ENCODE assay signal across 7 mouse cellular contexts in the genomic region with DNA sequence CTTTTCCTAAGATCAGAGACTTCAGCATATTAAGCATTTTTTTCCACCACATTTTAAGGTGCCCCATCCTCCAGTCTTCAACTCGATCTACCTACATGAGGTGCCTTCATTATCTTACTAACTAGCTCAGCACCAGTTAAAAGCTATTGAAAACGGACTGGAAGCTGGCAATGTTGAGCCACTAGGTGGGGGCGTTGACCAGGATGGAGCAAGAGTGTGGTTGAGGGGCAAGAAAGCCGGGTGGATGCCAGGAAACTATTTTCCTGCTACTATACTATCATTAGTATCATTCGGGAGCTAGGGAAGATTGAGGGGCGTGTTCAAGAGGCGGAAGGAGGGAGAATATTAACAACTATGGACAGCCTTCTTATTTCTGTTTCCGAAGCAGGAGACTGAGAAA. TPM values are rescaled to one million over a fixed set of nuclear protein-coding genes. Genes with fewer than 3 reads are reported as not detected.
A peak's percentile ranks its signal among the peaks of the same experiment; 100 is the strongest.
DNase-seq lines count a peak whose midpoint lies in the region; ATAC-seq and TF ChIP-seq lines count a peak whose summit lies in the region.

No protein-coding gene starts in this region.

- no peaks in the 10 kb centered on the region for H3K36me3 ChIP-seq in hindbrain, embryonic 12.5 days
- no peaks in the 10 kb centered on the region for H3K36me3 ChIP-seq in limb, embryonic 12.5 days

- 13% methylated on average over 8 of the region's 8 CpGs for WGBS in hindbrain, embryonic 12.5 days
- WGBS in limb, embryonic 12.5 days: 8% methylated on average over 8 of the region's 8 CpGs

- no peak overlapping the region for H3K9ac ChIP-seq in hindbrain, embryonic 12.5 days
- H3K9ac ChIP-seq in limb, embryonic 12.5 days (replicated peaks): no peak overlapping the region

- DNase-seq in right cerebral cortex, adult 18-20 months: peak; percentile 24
- no peak for DNase-seq in right cerebral cortex, postnatal 36 days (ENCODE audit: low spot score in 2 of 2)
- peak; percentile 70 for DNase-seq in embryo, embryonic 10.5 days (ENCODE audit: low spot score)
- DNase-seq in right cerebral cortex, postnatal 14 days: peak; percentile 33
- no peak for DNase-seq in gastrocnemius, adult 2 months

- intact Hi-C loops in gastrocnemius, adult 2 months (cut with DNase I): no loop called here

- no peak for ATAC-seq in hindbrain, embryonic 12.5 days (ENCODE audit: low FRiP score)
- ATAC-seq in limb, embryonic 12.5 days (ENCODE audit: insufficient number of reproducible peaks, insufficient read depth, low FRiP score, low TSS enrichment, low read depth): no peak

- H3K27ac ChIP-seq in hindbrain, embryonic 12.5 days: no peak overlapping the region
- no peak overlapping the region for H3K27ac ChIP-seq in limb, embryonic 12.5 days
- H3K27ac ChIP-seq in gastrocnemius, adult 2 months: no peak overlapping the region

- H3K4me3 ChIP-seq in hindbrain, embryonic 12.5 days: no peak overlapping the region
- no peak overlapping the region for H3K4me3 ChIP-seq in limb, embryonic 12.5 days (replicated peaks)
- no peak overlapping the region for H3K4me3 ChIP-seq in gastrocnemius, adult 2 months

- TF ChIP-seq CTCF in gastrocnemius, adult 2 months (IDR thresholded peaks at IDR 0.05): no peak

- H3K27me3 ChIP-seq in hindbrain, embryonic 12.5 days: peaks cover 44% of the 10 kb centered on the region
- H3K27me3 ChIP-seq in limb, embryonic 12.5 days: peaks cover 59% of the 10 kb centered on the region

- H3K9me3 ChIP-seq in hindbrain, embryonic 12.5 days (replicated peaks): no peaks in the 10 kb centered on the region
- no peaks in the 10 kb centered on the region for H3K9me3 ChIP-seq in limb, embryonic 12.5 days

- peaks cover 18% of the 10 kb centered on the region for H3K4me1 ChIP-seq in hindbrain, embryonic 12.5 days
- H3K4me1 ChIP-seq in limb, embryonic 12.5 days (replicated peaks): peaks cover 16% of the 10 kb centered on the region

- H3K4me2 ChIP-seq in hindbrain, embryonic 12.5 days (replicated peaks): peak overlapping the region; percentile 99
- H3K4me2 ChIP-seq in limb, embryonic 12.5 days: peak overlapping the region; percentile 30

RNA-seq across cellular contexts. Expression of a gene that starts 1.5 kb away (rescaled TPM):
- 1.6 and 1.8 TPM in 2 replicates for polyA plus RNA-seq in hindbrain, embryonic 12.5 days (2016; fragmentation: Nextera tagmentation; extraction: Ambion mirVana)
- polyA plus RNA-seq in limb, embryonic 12.5 days (2016; fragmentation: Nextera tagmentation; extraction: Ambion mirVana): 0.52 and 0.55 TPM in 2 replicates
- total RNA-seq in gastrocnemius, adult 2 months (2021): under 1 TPM in 1 of 2 experiments, not detected in 1; 0.08 TPM

Comparison
In these comparisons a context has a peak if more than half of its experiments do, and no peak if none do; other contexts are left out.
1. DNase-seq: peak in right cerebral cortex, adult 18-20 months (single experiment), embryo, embryonic 10.5 days (single experiment) and right cerebral cortex, postnatal 14 days (single experiment); none in right cerebral cortex, postnatal 36 days (0 of 2) and gastrocnemius, adult 2 months (single experiment).